Mouse (Mus musculus): ENCODE results near the gene Apon.
A peak's percentile ranks its signal among the peaks of the same experiment; 100 is the strongest.
"Not testable (repeated sequence)": the region's sequence is repeated elsewhere in the genome, so short reads cannot be mapped to it uniquely, and the experiment has no call there.

Gene Apon

GRCm38 (mm10) chr10:128272819-128273439, 19.0 kb downstream of the Apon start:
- not testable (repeated sequence) for DNase-seq (ENCODE audit: low spot score in 2 of 2)

GRCm38 (mm10) chr10:128275374-128275773, 21.5 kb downstream of the Apon start:
- not testable (repeated sequence) for DNase-seq (ENCODE audit: low spot score in 2 of 2)

DNA sequence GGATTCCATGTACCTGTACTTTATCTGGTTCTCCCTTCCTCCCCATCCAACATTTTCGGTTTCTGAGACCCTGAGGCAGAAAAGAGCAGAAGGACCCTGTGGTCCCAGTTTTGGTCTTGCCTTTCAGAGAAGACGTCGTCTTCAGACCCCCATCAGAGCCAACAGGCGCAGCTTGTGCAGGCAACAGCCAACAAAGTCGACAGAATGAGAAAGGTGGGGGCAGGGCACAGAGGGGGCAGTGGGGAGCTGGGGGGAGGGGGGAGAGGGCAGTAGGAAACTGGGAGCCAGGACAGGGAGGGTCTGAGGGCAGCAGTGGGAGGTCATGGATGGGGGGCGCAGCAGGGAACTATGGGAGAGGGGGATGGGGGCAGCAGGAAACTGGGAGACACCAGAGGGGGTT, 24.3 kb downstream of the Apon start:
- no peak for DNase-seq (ENCODE audit: low spot score in 2 of 2)

DNA sequence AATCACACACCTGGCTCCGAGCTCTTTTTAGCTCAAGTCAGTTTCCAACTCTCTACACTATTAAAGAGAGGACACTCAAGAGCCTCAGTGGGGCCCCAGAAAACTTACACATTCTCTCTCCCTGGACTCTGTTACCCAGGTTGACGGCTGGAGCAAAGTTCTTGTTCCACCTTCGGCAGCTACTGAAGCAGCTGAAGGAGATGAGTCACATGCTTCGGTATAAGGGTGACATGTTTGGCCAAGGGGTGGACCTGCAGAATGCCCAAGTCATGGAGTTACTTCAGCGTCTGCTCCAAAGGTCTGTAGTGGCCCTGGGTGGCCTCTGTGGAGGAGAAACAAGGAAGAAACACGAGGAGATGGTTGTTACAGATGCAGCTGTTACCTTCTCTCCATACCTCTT, 27.0 kb downstream of the Apon start:
- DNase-seq (ENCODE audit: low spot score in 2 of 2): no peak

DNA sequence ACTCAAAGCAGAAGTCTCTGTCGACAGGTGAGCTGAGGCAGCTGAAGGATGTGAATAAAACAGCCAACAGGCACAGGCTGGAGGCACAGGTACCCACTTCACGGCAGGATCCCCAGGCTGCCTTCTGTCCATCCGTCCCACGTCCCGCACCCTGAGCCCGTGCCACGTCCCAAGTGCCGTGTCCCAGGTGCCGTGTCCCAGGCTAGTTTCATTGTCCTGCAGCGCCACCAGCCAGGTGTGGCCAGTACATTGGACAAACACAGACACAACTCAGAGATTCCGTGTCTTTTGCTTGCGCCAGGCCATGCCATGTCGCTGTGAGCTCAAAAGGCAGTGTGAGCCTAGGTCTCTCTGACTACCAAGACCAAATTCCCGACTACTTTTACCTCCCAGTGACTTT, 27.8 kb downstream of the Apon start:
- DNase-seq (ENCODE audit: low spot score in 2 of 2): no peak

DNA sequence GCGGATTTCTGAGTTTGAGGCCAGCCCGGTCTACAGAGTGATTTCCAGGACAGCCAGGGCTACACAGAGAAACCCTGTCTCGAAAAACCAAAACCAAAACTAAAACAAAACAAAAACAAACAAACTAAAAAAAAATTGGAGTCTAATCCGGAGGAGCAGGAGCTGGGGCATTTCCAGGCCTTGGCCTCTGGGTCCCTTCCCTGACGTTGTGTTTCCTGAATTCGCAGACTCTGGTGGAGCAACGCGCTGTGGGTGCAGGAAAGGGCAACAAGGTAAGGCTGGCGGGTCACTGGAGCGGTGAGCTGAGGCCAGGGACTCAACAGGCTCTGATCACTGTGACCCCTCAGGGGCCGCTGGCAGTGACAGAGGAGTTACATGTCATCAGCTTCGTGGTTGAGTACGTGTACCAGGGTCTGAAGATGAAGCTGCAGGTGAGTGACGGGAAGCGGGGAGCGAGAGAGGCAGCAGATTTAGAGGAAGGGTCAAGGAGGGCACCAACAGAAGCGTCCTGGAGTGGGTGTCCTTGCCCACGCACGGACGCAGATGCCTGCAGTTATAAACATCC, 29.1 kb downstream of the Apon start:
- DNase-seq (ENCODE audit: low spot score in 2 of 2): no peak

GRCm38 (mm10) chr10:128283604-128284579, 30.0 kb downstream of the Apon start:
- peak in 1 of 2 experiments; percentile 60 for DNase-seq (ENCODE audit: low spot score in 2 of 2)

GRCm38 (mm10) chr10:128290594-128290993, 36.7 kb downstream of the Apon start:
- not testable (repeated sequence) for DNase-seq (ENCODE audit: low spot score in 2 of 2)

GRCm38 (mm10) chr10:128296370-128297090, 42.6 kb downstream of the Apon start:
- DNase-seq (ENCODE audit: low spot score in 2 of 2): no peak

DNA sequence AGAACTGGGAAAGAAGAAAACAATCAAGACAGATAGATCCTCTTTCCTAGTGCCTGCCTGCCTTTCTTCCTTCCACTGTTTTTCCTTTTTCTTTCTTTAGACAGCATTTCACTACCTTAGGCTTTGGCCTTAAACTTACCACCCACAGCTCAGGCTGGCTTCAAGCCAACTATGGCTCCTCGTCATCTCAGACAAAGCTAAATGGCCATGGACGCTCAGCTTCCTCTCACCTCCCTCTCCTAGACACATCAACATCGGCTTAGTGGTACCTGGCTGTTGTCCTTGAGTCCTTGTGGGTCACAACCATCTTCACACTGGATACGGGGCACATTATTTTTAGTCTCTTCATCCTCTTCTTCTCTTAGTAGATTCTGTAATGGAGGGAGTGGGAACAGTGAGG, 43.3 kb downstream of the Apon start:
- no peak for DNase-seq (ENCODE audit: low spot score in 2 of 2)

DNA sequence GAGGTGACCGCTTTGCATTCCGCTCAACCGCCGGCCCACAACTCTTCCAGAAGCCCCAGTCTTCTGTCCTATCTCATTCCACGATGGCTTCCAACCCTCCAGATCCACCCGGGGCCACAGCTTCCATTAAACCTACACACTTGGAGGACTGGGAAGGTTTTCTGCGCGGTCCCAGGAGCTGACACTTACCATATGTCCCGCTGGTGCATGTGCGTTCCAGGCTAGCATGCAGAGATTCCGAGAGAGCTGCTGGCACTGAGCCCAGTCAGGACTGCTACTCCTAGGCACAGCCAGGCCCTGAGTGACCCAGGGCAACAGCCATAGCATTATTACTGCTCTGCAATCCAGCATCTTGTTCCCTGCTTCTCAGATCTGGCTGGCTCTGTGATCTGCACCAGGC, 43.7 kb downstream of the Apon start:
- DNase-seq (ENCODE audit: low spot score in 2 of 2): no peak

GRCm38 (mm10) chr10:128298243-128298642, 44.3 kb downstream of the Apon start:
- no peak for DNase-seq (ENCODE audit: low spot score in 2 of 2)

DNA sequence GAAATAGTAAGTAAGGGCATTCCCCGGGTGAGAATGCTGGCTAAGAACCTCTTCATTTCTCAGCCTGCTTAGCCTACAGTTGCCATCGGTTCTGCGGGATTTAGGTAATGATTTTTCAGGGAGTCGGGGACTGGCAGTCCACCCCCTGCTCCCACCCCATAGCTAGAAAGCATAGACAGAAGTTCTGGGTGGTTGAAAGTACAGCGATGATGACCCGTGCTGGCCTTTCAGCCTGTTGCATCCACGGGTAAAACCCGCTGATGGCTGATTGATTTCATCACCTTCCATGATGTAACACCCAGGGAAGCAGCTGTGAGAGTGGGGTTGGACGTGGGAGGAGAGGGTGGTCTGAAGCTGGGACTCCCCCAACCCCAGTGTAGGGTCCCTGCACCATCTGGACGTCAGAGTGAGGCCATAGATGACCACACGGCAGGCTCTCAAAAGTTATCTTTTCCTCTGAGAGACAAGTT, 44.8 kb downstream of the Apon start, which contains the start of gene Il23a:
Il23a (minus strand) TSS at position 51 of the 470 bp plus-strand sequence.
- DNase-seq (ENCODE audit: low spot score in 2 of 2): no peak

- no peak for DNase-seq (ENCODE audit: low spot score in 2 of 2)
These were observed 48.5 kb downstream of the Apon start for GRCm38 (mm10) chr10:128302357-128302756.

GRCm38 (mm10) chr10:128302785-128303125, 48.9 kb downstream of the Apon start:
- DNase-seq (ENCODE audit: low spot score in 2 of 2): no peak

- peak; percentile 99 to 100 for DNase-seq (ENCODE audit: low spot score in 2 of 2)
These were observed 49.5 kb downstream of the Apon start, which contains the start of gene Pan2 for GRCm38 (mm10) chr10:128303126-128304021. TSS of gene Pan2 (plus strand) at chr10:128303335.
